Mouse (Mus musculus) limb, embryonic 14.5 days (tissue): ENCODE results near the gene Bmx. TPM values are rescaled to one million over a fixed set of nuclear protein-coding genes. Genes with fewer than 3 reads are reported as not detected.

Experiments
- ATAC-seq: fragments of 200-750 bp; cut with Nextera tagmentation; 2 replicates; pipeline ENCODE4 v1.8.0; 2017; ENCODE audit warnings: low read depth, moderate number of reproducible peaks, moderate TSS enrichment; ENCODE audit not compliant: low FRiP score
- DNase-seq: peaks from one replicate; pipeline ENCODE4 v3.0.0-alpha.2; 2015; ENCODE audit warnings: low spot score
- H3K27ac ChIP-seq: fragments of 300-500 bp; sonication (generic); replicated peaks from 2 replicates; pipeline ENCODE4 v1.5.1; 2014; ENCODE audit warnings: low read depth, mild to moderate bottlenecking, low read length, moderate library complexity, mixed read lengths
- H3K27me3 ChIP-seq: fragments of 300-500 bp; sonication (generic); 2 replicates; pipeline ENCODE4 v1.6.1; 2014; ENCODE audit warnings: low read length, mixed read lengths; ENCODE audit not compliant: control insufficient read depth, insufficient read depth
- H3K36me3 ChIP-seq: fragments of 300-500 bp; sonication (generic); 2 replicates; pipeline ENCODE4 v1.6.1; 2014; ENCODE audit warnings: mild to moderate bottlenecking, low read length, moderate library complexity, mixed read lengths; ENCODE audit not compliant: control insufficient read depth, insufficient read depth
- H3K4me1 ChIP-seq: fragments of 300-500 bp; sonication (generic); 2 replicates; pipeline ENCODE4 v1.6.1; 2014; ENCODE audit warnings: antibody characterized with exemption, low read length, mixed read lengths; ENCODE audit not compliant: control insufficient read depth, insufficient read depth
- H3K4me2 ChIP-seq: fragments of 300-500 bp; sonication (generic); replicated peaks from 2 replicates; pipeline ENCODE4 v1.6.1; 2014; ENCODE audit warnings: low read depth, mild to moderate bottlenecking, low read length, moderate library complexity; ENCODE audit not compliant: severe bottlenecking
- H3K4me3 ChIP-seq: fragments of 300-500 bp; sonication (generic); replicated peaks from 2 replicates; pipeline ENCODE4 v1.5.1; 2014; ENCODE audit warnings: low read length
- H3K9ac ChIP-seq: fragments of 300-500 bp; sonication (generic); 2 replicates; pipeline ENCODE4 v1.6.1; 2014; ENCODE audit warnings: mild to moderate bottlenecking, low read depth, low read length, moderate library complexity; ENCODE audit not compliant: severe bottlenecking
- H3K9me3 ChIP-seq: fragments of 300-500 bp; sonication (generic); 2 replicates; pipeline ENCODE4 v1.6.1; 2016; ENCODE audit warnings: low read length; ENCODE audit not compliant: control insufficient read depth
- POLR2A ChIP-seq: fragments of 200-500 bp; IDR thresholded peaks from 2 replicates; pipeline ENCODE4 v1.8.0; 2012; ENCODE audit warnings: inconsistent platforms, mild to moderate bottlenecking, moderate library complexity, borderline replicate concordance; ENCODE audit not compliant: insufficient read depth, insufficient read length; ENCODE audit errors: extremely low read depth
- WGBS: fragments of 180-500 bp; shearing (Covaris S2); extraction: QIAGEN DNeasy Blood & Tissue Kit; methylation state at CpG from one replicate; pipeline ENCODE4 v1.1.7; 2014; 5-methylcytosine and 5-hydroxymethylcytosine counted together
- polyA plus RNA-seq, 2 experiments: library from polyadenylated mRNA; depleted of rRNA in 1 of 2; stranded (reverse) in 1 of 2; unstranded in 1 of 2; fragments of >200 nt; fragmentation: Nextera tagmentation in 1 of 2; extraction: Ambion mirVana in 1 of 2; gene quantifications; 2 replicates each; pipeline versions ENCODE4 v1.2.1 to v1.2.3; 2012 to 2014

Bmx gene
- polyA plus RNA-seq, 2 experiments: 0.48 to 0.50 TPM

DNA sequence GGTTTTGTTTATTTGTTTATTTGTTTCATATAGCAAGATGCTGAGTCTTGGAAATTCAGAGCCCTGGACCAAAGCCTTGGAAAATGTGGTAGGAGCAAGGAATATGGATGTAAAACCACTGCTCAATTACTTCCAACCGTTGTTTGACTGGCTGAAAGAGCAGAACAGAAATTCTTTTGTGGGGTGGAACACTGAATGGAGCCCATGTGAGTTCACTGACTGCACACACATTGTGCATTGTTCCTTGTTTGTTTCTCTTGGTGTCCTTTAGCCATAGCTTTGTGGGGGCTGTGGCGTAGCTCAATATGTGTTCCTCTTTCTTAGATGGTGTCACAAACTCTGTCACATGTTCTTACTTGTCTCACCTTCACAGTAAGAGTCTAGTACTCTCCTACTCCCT is 82.2 kb downstream of the Bmx start:
- Histone ChIP-seq H3K9me3 (no peaks in the 10 kb centered on the region), H3K9ac (no peak overlapping the region), H3K27me3 (0 out of 2 replicates have a peak, but pooled peaks cover 5% of the 10 kb centered on the region), H3K27ac (no peak overlapping the region), H3K4me2 (no peak overlapping the region), H3K4me3 (no peak overlapping the region), H3K4me1 (no peaks in the 10 kb centered on the region), H3K36me3 (no peaks in the 10 kb centered on the region)
- ATAC-seq (no peak), DNase-seq (no peak)
- TF ChIP-seq POLR2A: no peak
- WGBS: 73% methylated on average over 2 of the region's 2 CpGs

DNA sequence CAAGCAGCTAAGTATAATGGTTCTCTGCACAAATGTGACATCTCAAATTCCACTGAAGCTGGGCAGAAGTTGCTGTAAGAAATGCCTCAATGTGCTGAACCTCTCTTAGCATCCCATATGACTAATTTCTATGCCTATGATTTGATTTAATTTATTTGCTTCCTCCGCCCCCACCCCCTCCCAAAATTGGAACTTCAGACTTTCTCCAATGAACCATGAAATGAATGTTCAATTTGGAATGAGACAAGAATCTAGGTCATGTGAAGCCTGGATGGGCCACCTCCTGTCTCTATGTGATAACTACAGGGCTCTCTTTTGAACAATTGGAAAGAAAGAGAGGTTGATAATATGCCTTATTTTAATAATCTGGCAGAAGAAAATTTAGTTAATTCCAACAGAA is 82.7 kb downstream of the Bmx start:
- no peak for DNase-seq
- H3K4me3 ChIP-seq: no peak overlapping the region
- TF ChIP-seq POLR2A: no peak
- no peaks in the 10 kb centered on the region for H3K36me3 ChIP-seq
- no peak overlapping the region for H3K27ac ChIP-seq
- no peak overlapping the region for H3K9ac ChIP-seq
- 94% methylated on average over 1 of the region's 1 CpGs for WGBS
- H3K27me3 ChIP-seq: 0 out of 2 replicates have a peak, but pooled peaks cover 5% of the 10 kb centered on the region
- H3K4me2 ChIP-seq: no peak overlapping the region
- no peaks in the 10 kb centered on the region for H3K9me3 ChIP-seq
- no peak for ATAC-seq
- no peaks in the 10 kb centered on the region for H3K4me1 ChIP-seq

DNA sequence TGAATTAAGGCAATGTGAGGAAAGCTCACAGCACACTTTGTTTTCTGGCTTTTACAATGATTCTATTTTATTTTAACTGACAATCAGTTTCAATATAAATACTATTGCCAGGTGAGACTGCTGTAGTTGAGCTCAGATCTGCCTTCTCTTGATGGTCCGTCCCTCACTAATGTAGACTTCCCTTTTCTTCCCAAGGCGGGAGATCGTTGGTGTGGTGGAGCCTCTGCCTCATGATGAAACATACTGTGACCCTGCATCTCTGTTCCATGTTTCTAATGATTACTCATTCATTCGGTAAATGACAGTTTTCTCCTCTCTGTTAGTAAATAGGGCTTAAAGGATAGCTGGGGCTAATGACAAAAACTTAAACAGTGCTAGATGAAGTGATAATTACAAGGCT is 84.1 kb downstream of the Bmx start:
- H3K4me3 ChIP-seq: no peak overlapping the region
- 85% methylated on average over 4 of the region's 4 CpGs for WGBS
- no peaks in the 10 kb centered on the region for H3K9me3 ChIP-seq
- H3K36me3 ChIP-seq: no peaks in the 10 kb centered on the region
- no peaks in the 10 kb centered on the region for H3K4me1 ChIP-seq
- no peak overlapping the region for H3K27ac ChIP-seq
- ATAC-seq (no peak), DNase-seq (no peak)
- no peaks in the 10 kb centered on the region for H3K27me3 ChIP-seq
- H3K4me2 ChIP-seq: no peak overlapping the region
- TF ChIP-seq POLR2A: no peak
- H3K9ac ChIP-seq: no peak overlapping the region

DNA sequence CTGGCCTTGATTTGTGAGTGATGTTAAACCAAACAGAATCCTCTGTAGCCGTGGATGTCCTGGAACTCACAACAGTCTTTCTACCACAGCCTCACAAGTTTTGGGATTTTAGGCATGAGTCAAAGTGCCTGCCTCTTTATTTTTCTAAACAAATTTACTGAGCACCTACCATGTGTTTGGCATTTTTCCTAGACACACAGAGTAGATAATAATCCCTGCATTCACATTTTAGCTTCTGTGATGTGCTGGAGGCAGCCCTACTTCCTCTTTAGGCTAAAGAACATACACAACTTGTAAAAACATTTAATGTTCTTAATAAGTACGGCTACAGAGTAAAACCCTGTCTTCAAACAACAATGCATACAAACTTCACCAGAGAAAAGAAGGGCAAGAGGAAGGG is 87.0 kb downstream of the Bmx start:
- ATAC-seq (no peak), DNase-seq (no peak)
- Histone ChIP-seq H3K4me1 (no peaks in the 10 kb centered on the region), H3K4me2 (no peak overlapping the region), H3K4me3 (no peak overlapping the region), H3K27me3 (no peaks in the 10 kb centered on the region), H3K27ac (no peak overlapping the region), H3K36me3 (no peaks in the 10 kb centered on the region), H3K9me3 (no peaks in the 10 kb centered on the region), H3K9ac (no peak overlapping the region)
- WGBS: 50% methylated on average over 2 of the region's 2 CpGs
- TF ChIP-seq POLR2A: no peak

DNA sequence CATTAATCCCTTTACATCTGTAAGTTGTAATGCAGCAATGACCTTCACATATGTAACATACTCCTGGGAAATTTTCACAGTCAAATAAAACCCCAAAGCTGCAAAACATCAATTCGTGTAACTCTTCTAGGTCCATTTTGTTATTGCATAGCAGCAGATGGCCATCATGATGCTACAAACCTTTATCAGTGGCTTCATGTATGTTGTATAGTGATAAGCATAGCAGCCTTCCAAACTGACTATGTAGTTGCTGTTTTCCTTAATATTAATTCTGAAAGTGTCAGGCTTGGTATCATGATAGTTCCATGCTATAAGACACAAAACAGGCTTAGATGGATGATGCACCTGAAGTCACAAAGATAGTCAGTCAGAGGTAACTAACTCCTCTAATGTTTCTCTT is 93.3 kb downstream of the Bmx start:
- H3K4me2 ChIP-seq: no peak overlapping the region
- no peaks in the 10 kb centered on the region for H3K36me3 ChIP-seq
- no peak overlapping the region for H3K9ac ChIP-seq
- H3K27me3 ChIP-seq: no peaks in the 10 kb centered on the region
- H3K4me3 ChIP-seq: no peak overlapping the region
- no peak overlapping the region for H3K27ac ChIP-seq
- DNase-seq: no peak
- H3K9me3 ChIP-seq: no peaks in the 10 kb centered on the region
- H3K4me1 ChIP-seq: no peaks in the 10 kb centered on the region
- ATAC-seq: no peak
- 33% methylated on average over 1 of the region's 1 CpGs for WGBS
- TF ChIP-seq POLR2A: no peak

DNA sequence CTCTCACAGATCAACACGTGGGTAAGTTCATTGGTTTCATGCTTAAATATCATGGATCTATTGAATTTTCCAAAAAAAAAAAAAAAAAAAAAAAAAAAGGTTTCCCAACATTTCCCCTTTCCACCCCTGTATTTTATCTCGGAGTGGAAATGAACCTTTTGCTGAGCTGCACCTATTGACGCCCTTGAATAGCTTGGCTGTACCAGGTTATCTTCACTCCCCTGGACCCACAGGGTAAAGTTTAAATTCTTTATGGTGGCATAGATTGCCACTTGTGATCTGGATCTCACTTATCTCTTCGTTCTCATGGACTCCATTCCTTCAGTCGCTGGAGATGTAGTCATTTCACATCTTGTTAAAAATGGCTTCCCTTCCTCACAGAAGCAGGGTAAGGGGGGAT is 103.4 kb downstream of the Bmx start:
- DNase-seq: no peak
- ATAC-seq: no peak
- no peak overlapping the region for H3K4me3 ChIP-seq
- H3K4me2 ChIP-seq: no peak overlapping the region
- H3K4me1 ChIP-seq: no peaks in the 10 kb centered on the region
- 81% methylated on average over 5 of the region's 5 CpGs for WGBS
- H3K9ac ChIP-seq: no peak overlapping the region
- no peaks in the 10 kb centered on the region for H3K27me3 ChIP-seq
- TF ChIP-seq POLR2A: no peak
- H3K36me3 ChIP-seq: no peaks in the 10 kb centered on the region
- no peak overlapping the region for H3K27ac ChIP-seq
- no peaks in the 10 kb centered on the region for H3K9me3 ChIP-seq
